Mouse (Mus musculus): ENCODE data around the gene Rgs7bp. TPM values are rescaled to one million over a fixed set of nuclear protein-coding genes. Genes with fewer than 3 reads are reported as not detected.

Gene Rgs7bp
- polyA plus RNA-seq, 1 experiment: not detected

- TF ChIP-seq GATA1 (IDR thresholded peaks at IDR 0.05; ENCODE audit: low read length): no peak
Measured at GRCm38 (mm10) chr13:104914288-104914895, 140.3 kb downstream of the Rgs7bp start.

GRCm38 (mm10) chr13:104908691-104909090 lies 146.0 kb downstream of the Rgs7bp start:
- TF ChIP-seq GATA1 (IDR thresholded peaks at IDR 0.05; ENCODE audit: low read length): no peak

Other genes starting within 250 kb of the Rgs7bp start
- 3.0 and 3.7 TPM in 2 replicates for gene Cwc27, start 237.8 kb downstream of the Rgs7bp start, polyA plus RNA-seq (2012)
- gene Shisal2b, start 191.0 kb downstream of the Rgs7bp start, polyA plus RNA-seq (2012): not detected in 2 replicates
- gene 4933425L06Rik, start 27.2 kb upstream of the Rgs7bp start, polyA plus RNA-seq (2012): not detected in 2 replicates
- 0.02 TPM in 1 of 2 replicates, not detected in the other for gene Rnf180, start 239.9 kb upstream of the Rgs7bp start, polyA plus RNA-seq (2012)